Mouse (Mus musculus) C3H10T1/2 (cell line): ENCODE results near the gene Cldn34b3. TPM values are rescaled to one million over a fixed set of nuclear protein-coding genes. Genes with fewer than 3 reads are reported as not detected.

Experiments used
- polyA plus RNA-seq, 2 experiments: library from polyadenylated mRNA; unstranded; fragments of >200 nt; fragmentation: generic; extraction: Trizol; gene quantifications; one replicate each; pipeline ENCODE4 v1.2.1; 2012; ENCODE audit warnings: missing spikeins in 2 of 2

Gene Cldn34b3
- not detected for polyA plus RNA-seq

DNA sequence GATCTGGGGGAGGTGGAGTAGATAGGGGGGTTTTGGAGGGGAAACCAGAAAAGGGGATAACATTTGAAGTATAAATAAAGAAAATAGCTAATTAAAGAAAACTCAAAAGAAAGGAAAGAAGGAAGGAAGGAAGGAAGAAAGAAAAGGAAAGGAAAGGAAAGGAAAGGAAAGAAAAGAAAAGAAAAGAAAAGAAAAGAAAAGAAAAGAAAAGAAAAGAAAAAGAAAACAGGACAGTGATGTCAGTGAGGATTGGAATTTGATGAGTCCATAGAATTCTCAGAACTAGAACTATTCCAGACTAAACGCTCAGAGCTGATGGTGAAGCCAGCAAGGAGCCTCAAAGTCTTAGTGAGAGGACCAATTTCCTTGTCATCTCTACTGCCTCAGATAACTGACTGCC, at the start of gene Cldn34b3:
Gene Cldn34b3 (plus strand): TSS at position 301 of the 400 bp plus-strand sequence.

Other genes starting within 250 kb of the Cldn34b3 start
- not detected for gene Cldn34b4, start 129.0 kb downstream of the Cldn34b3 start, polyA plus RNA-seq